Mouse (Mus musculus): ENCODE measurements around the gene Haus7. TPM values are rescaled to one million over a fixed set of nuclear protein-coding genes. Genes with fewer than 3 reads are reported as not detected.

Gene Haus7
- polyA plus RNA-seq, 1 experiment = 32.6 TPM

DNA sequence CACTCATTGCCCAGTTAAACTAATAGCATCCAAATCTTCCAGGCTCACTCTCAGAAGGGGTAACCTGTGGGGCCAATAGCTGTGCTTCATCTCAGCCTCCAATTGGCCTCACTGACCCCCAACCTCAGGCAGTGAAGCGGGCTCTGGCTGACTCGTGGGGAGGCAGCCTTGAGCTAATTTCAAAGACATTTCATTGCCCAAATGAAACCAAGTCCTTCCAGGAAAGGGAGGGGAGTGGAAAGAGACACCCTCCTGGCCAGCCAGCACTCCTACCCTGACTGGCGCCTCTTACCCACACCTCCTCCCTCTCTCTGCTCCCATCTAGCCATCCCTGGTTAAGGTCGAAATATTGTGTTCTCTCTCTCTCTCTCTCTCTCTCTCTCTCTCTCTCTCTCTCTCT, 31.3 kb upstream of the Haus7 start:
- no peak overlapping the region for H3K4me3 ChIP-seq
- H3K27me3 ChIP-seq (ENCODE audit: control insufficient read depth, insufficient read depth, insufficient read length) = no peaks in the 10 kb centered on the region
- peaks cover 13% of the 10 kb centered on the region for H3K79me2 ChIP-seq (ENCODE audit: control insufficient read depth, insufficient read depth)
- H3ac ChIP-seq (ENCODE audit: control insufficient read depth, insufficient read length) = no peak overlapping the region
- H3K4me2 ChIP-seq (ENCODE audit: low read depth) = no peak overlapping the region
- no peaks in the 10 kb centered on the region for H3K36me3 ChIP-seq (ENCODE audit: control insufficient read depth, insufficient read depth)
- TF ChIP-seq MAX (IDR thresholded peaks at IDR 0.05; ENCODE audit: low read depth) (no peak), MYOD1 (IDR thresholded peaks at IDR 0.05; ENCODE audit: control insufficient read depth in 1 of 3, insufficient read length in 2 of 3, low read depth in 2 of 3) (no peak), POLR2AphosphoS2 (IDR thresholded peaks at IDR 0.05; ENCODE audit: insufficient read length, low read depth) (no peak), REST (IDR thresholded peaks at IDR 0.05; ENCODE audit: insufficient read depth, insufficient read length) (no peak), POLR2A (IDR thresholded peaks at IDR 0.05; ENCODE audit: insufficient read length, low read depth) (no peak), TCF12 (IDR thresholded peaks at IDR 0.05; ENCODE audit: insufficient read depth, poor library complexity, severe bottlenecking) (no peak), MYOG (IDR thresholded peaks at IDR 0.05; ENCODE audit: control insufficient read depth in 1 of 3, insufficient read depth in 1 of 3, insufficient read length in 2 of 3, low read depth in 2 of 3) (no peak), SRF (IDR thresholded peaks at IDR 0.05; ENCODE audit: control insufficient read depth, insufficient read length, low read depth) (no peak)

DNA sequence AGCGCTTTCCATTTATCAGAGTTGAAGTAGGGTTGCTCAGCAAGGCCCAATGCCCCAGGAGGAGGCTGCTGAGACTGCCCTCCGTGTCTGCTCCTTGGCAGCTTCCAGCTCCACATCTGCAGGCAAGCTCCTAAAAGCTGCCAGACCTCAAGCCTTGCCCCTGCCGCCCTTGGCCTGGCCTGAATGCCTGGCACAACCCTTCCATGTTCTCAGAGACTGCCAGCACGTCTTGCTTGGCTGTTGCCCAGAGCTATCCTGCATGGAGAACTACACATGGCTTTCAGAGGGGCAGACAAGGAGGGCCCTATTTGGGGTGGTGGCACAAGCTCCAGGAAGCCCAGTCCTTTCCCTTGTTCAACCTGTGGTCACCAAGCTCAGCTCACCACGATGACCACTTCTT, 28.1 kb upstream of the Haus7 start:
- Histone ChIP-seq H3K27me3 (ENCODE audit: control insufficient read depth, insufficient read depth, insufficient read length) (no peaks in the 10 kb centered on the region), H3ac (ENCODE audit: control insufficient read depth, insufficient read length) (no peak overlapping the region), H3K4me2 (ENCODE audit: low read depth) (peak overlapping the region; percentile 89), H3K4me3 (no peak overlapping the region), H3K36me3 (ENCODE audit: control insufficient read depth, insufficient read depth) (no peaks in the 10 kb centered on the region), H3K79me2 (ENCODE audit: control insufficient read depth, insufficient read depth) (peaks cover 29% of the 10 kb centered on the region)
- TF ChIP-seq MYOD1 (IDR thresholded peaks at IDR 0.05; ENCODE audit: control insufficient read depth in 1 of 3, insufficient read length in 2 of 3, low read depth in 2 of 3) (no peak), POLR2AphosphoS2 (IDR thresholded peaks at IDR 0.05; ENCODE audit: insufficient read length, low read depth) (no peak), POLR2A (IDR thresholded peaks at IDR 0.05; ENCODE audit: insufficient read length, low read depth) (no peak), MAX (IDR thresholded peaks at IDR 0.05; ENCODE audit: low read depth) (no peak), CEBPB (IDR thresholded peaks at IDR 0.05; ENCODE audit: insufficient read depth, poor library complexity, severe bottlenecking) (no peak), TCF12 (IDR thresholded peaks at IDR 0.05; ENCODE audit: insufficient read depth, poor library complexity, severe bottlenecking) (no peak), REST (IDR thresholded peaks at IDR 0.05; ENCODE audit: insufficient read depth, insufficient read length) (no peak), MYOG (IDR thresholded peaks at IDR 0.05; ENCODE audit: control insufficient read depth in 1 of 3, insufficient read depth in 1 of 3, insufficient read length in 2 of 3, low read depth in 2 of 3) (no peak), USF1 (IDR thresholded peaks at IDR 0.05; ENCODE audit: low read depth) (no peak), TCF3 (IDR thresholded peaks at IDR 0.05; ENCODE audit: insufficient read length, low read depth) (no peak), E2F4 (IDR thresholded peaks at IDR 0.05; ENCODE audit: insufficient read depth) (no peak), SRF (IDR thresholded peaks at IDR 0.05; ENCODE audit: control insufficient read depth, insufficient read length, low read depth) (no peak)

DNA sequence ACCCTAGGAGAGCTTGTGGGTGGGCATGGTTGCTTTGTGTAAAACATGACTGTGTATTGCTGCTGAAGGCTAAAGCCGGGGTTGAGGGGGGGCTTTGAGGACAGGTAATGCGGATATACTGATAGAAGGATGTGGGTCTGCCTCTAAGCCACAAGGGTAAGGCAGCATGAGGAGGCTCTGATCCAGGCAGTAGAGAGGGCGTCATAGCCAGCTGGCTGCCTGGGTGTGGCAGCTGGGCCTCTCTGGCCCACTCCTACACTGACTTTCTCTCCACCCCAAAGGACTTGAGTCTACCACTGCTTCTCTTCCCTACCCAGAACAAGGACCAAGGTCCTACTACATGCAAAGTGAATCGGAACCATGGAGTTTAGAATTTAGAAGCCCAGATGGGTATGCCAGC, 26.0 kb upstream of the Haus7 start:
- H3K4me3 ChIP-seq = peak overlapping the region; percentile 66
- H3K36me3 ChIP-seq (ENCODE audit: control insufficient read depth, insufficient read depth) = no peaks in the 10 kb centered on the region
- peaks cover 29% of the 10 kb centered on the region for H3K79me2 ChIP-seq (ENCODE audit: control insufficient read depth, insufficient read depth)
- H3ac ChIP-seq (ENCODE audit: control insufficient read depth, insufficient read length) = no peak overlapping the region
- peak overlapping the region; percentile 89 for H3K4me2 ChIP-seq (ENCODE audit: low read depth)
- no peaks in the 10 kb centered on the region for H3K27me3 ChIP-seq (ENCODE audit: control insufficient read depth, insufficient read depth, insufficient read length)
- TF ChIP-seq E2F4 (IDR thresholded peaks at IDR 0.05; ENCODE audit: insufficient read depth) = no peak
- peak; percentile 13 for TF ChIP-seq POLR2AphosphoS2 (IDR thresholded peaks at IDR 0.05; ENCODE audit: insufficient read length, low read depth)
- TF ChIP-seq MYOD1 (IDR thresholded peaks at IDR 0.05; ENCODE audit: control insufficient read depth in 1 of 3, insufficient read length in 2 of 3, low read depth in 2 of 3) = peak in 2 of 3 experiments; percentile 38 to 65
- TF ChIP-seq MYOG (IDR thresholded peaks at IDR 0.05; ENCODE audit: control insufficient read depth in 1 of 3, insufficient read depth in 1 of 3, insufficient read length in 2 of 3, low read depth in 2 of 3) = peak in 1 of 3 experiments; percentile 57
- peak; percentile 56 for TF ChIP-seq POLR2A (IDR thresholded peaks at IDR 0.05; ENCODE audit: insufficient read length, low read depth)
- no peak for TF ChIP-seq SRF (IDR thresholded peaks at IDR 0.05; ENCODE audit: control insufficient read depth, insufficient read length, low read depth)

DNA sequence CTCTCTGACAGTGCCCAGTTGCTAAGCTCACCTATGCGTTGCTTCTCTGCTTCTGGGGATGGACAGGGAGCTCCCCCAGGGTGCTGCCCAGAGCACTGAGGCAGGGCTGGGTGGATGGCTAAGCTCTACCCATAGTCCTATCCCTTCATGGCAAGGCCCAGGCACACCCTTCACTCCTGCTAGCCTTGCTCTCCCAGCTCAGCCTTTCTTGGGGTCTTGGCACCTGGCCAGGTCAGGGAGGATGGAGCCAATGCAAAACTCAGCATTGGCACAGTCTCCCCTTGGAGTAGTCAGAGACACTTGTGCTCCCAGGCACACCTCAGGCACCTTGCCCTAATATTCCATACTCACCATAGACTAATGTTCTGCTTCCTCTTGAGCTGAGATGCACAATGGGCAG, 25.2 kb upstream of the Haus7 start:
- H3K36me3 ChIP-seq (ENCODE audit: control insufficient read depth, insufficient read depth) = no peaks in the 10 kb centered on the region
- H3K4me2 ChIP-seq (ENCODE audit: low read depth) = peak overlapping the region; percentile 89
- H3K79me2 ChIP-seq (ENCODE audit: control insufficient read depth, insufficient read depth) = peaks cover 29% of the 10 kb centered on the region
- H3K27me3 ChIP-seq (ENCODE audit: control insufficient read depth, insufficient read depth, insufficient read length) = no peaks in the 10 kb centered on the region
- peak overlapping the region; percentile 2 for H3ac ChIP-seq (ENCODE audit: control insufficient read depth, insufficient read length)
- no peak for TF ChIP-seq TCF12 (IDR thresholded peaks at IDR 0.05; ENCODE audit: insufficient read depth, poor library complexity, severe bottlenecking)
- TF ChIP-seq MAX (IDR thresholded peaks at IDR 0.05; ENCODE audit: low read depth) = no peak
- no peak for TF ChIP-seq SRF (IDR thresholded peaks at IDR 0.05; ENCODE audit: control insufficient read depth, insufficient read length, low read depth)
- TF ChIP-seq E2F4 (IDR thresholded peaks at IDR 0.05; ENCODE audit: insufficient read depth) = no peak
- no peak for TF ChIP-seq CEBPB (IDR thresholded peaks at IDR 0.05; ENCODE audit: insufficient read depth, poor library complexity, severe bottlenecking)
- no peak for TF ChIP-seq MYOD1 (IDR thresholded peaks at IDR 0.05; ENCODE audit: control insufficient read depth in 1 of 3, insufficient read length in 2 of 3, low read depth in 2 of 3)
- no peak for TF ChIP-seq MYOG (IDR thresholded peaks at IDR 0.05; ENCODE audit: control insufficient read depth in 1 of 3, insufficient read depth in 1 of 3, insufficient read length in 2 of 3, low read depth in 2 of 3)
- TF ChIP-seq REST (IDR thresholded peaks at IDR 0.05; ENCODE audit: insufficient read depth, insufficient read length) = no peak
- TF ChIP-seq TCF3 (IDR thresholded peaks at IDR 0.05; ENCODE audit: insufficient read length, low read depth) = no peak
- TF ChIP-seq POLR2AphosphoS2 (IDR thresholded peaks at IDR 0.05; ENCODE audit: insufficient read length, low read depth) = no peak
- TF ChIP-seq USF1 (IDR thresholded peaks at IDR 0.05; ENCODE audit: low read depth) = no peak
- TF ChIP-seq POLR2A (IDR thresholded peaks at IDR 0.05; ENCODE audit: insufficient read length, low read depth) = no peak
- H3K4me3 ChIP-seq = peak overlapping the region; percentile 66

DNA sequence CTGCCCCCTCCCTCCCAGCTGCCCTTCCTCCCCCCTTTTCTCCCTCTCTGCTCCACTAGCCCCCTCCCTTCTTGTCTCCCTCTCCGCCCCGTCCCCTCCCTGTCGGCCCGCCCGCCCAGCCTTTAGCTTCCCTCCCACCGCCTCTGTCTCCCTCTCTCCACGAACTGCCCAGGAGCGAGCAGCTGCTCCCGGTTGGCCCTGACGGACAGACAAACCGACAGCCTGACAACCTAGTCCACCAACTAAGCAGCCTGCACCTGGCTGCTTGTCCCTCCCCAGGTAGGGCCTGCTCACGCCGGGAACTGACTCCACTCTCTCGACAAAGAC, 24.6 kb upstream of the Haus7 start, which contains the start of gene Bgn:
Gene Bgn (plus strand): TSS at position 119 of the 327 bp plus-strand sequence.
- TF ChIP-seq POLR2A (IDR thresholded peaks at IDR 0.05; ENCODE audit: insufficient read length, low read depth) = peak; percentile 86
- TF ChIP-seq CEBPB (IDR thresholded peaks at IDR 0.05; ENCODE audit: insufficient read depth, poor library complexity, severe bottlenecking) = no peak
- TF ChIP-seq TCF12 (IDR thresholded peaks at IDR 0.05; ENCODE audit: insufficient read depth, poor library complexity, severe bottlenecking) = no peak
- no peak for TF ChIP-seq REST (IDR thresholded peaks at IDR 0.05; ENCODE audit: insufficient read depth, insufficient read length)
- no peak for TF ChIP-seq TCF3 (IDR thresholded peaks at IDR 0.05; ENCODE audit: insufficient read length, low read depth)
- peak; percentile 86 for TF ChIP-seq POLR2AphosphoS2 (IDR thresholded peaks at IDR 0.05; ENCODE audit: insufficient read length, low read depth)
- no peak for TF ChIP-seq E2F4 (IDR thresholded peaks at IDR 0.05; ENCODE audit: insufficient read depth)
- TF ChIP-seq MYOD1 (IDR thresholded peaks at IDR 0.05; ENCODE audit: control insufficient read depth in 1 of 3, insufficient read length in 2 of 3, low read depth in 2 of 3) = peak in 1 of 3 experiments; percentile 19
- TF ChIP-seq MYOG (IDR thresholded peaks at IDR 0.05; ENCODE audit: control insufficient read depth in 1 of 3, insufficient read depth in 1 of 3, insufficient read length in 2 of 3, low read depth in 2 of 3) = peak in 1 of 3 experiments; percentile 12
- no peak for TF ChIP-seq MAX (IDR thresholded peaks at IDR 0.05; ENCODE audit: low read depth)
- no peak for TF ChIP-seq SRF (IDR thresholded peaks at IDR 0.05; ENCODE audit: control insufficient read depth, insufficient read length, low read depth)
- no peak for TF ChIP-seq USF1 (IDR thresholded peaks at IDR 0.05; ENCODE audit: low read depth)
- Histone ChIP-seq H3K79me2 (ENCODE audit: control insufficient read depth, insufficient read depth) (peaks cover 29% of the 10 kb centered on the region), H3K27me3 (ENCODE audit: control insufficient read depth, insufficient read depth, insufficient read length) (no peaks in the 10 kb centered on the region), H3ac (ENCODE audit: control insufficient read depth, insufficient read length) (peak within 1 kb of the TSS; percentile 2), H3K4me3 (peak within 1 kb of the TSS; percentile 66), H3K36me3 (ENCODE audit: control insufficient read depth, insufficient read depth) (no peaks in the 10 kb centered on the region), H3K4me2 (ENCODE audit: low read depth) (peak within 1 kb of the TSS; percentile 89)
